Mouse (Mus musculus) liver, postnatal 0 days (tissue): ENCODE results near the gene Kif2a.

ENCODE experiments used
- CTCF ChIP-seq: sonication (generic); IDR thresholded peaks from 2 replicates; pipeline ENCODE4 v1.5.1; 2016; ENCODE audit warnings: antibody characterized with exemption, low read depth
- EP300 ChIP-seq: IDR thresholded peaks from 2 replicates; pipeline ENCODE4 v1.6.1; 2016; ENCODE audit warnings: antibody characterized with exemption, low read depth, mild to moderate bottlenecking

- peak; percentile 70 for TF ChIP-seq CTCF
- TF ChIP-seq EP300 = peak; percentile 13; the same call in 1 of the 2 replicates
Measured at GRCm38 (mm10) chr13:107056318-107056717, 34.4 kb upstream of the Kif2a start.
